Mouse (Mus musculus): ENCODE results near the gene Tmem216. TPM values are rescaled to one million over a fixed set of nuclear protein-coding genes. Genes with fewer than 3 reads are reported as not detected.
A peak's percentile ranks its signal among the peaks of the same experiment; 100 is the strongest.

Gene Tmem216
- total RNA-seq (2021) = 1 to 10 TPM; 5.8 to 6.2 TPM

DNA sequence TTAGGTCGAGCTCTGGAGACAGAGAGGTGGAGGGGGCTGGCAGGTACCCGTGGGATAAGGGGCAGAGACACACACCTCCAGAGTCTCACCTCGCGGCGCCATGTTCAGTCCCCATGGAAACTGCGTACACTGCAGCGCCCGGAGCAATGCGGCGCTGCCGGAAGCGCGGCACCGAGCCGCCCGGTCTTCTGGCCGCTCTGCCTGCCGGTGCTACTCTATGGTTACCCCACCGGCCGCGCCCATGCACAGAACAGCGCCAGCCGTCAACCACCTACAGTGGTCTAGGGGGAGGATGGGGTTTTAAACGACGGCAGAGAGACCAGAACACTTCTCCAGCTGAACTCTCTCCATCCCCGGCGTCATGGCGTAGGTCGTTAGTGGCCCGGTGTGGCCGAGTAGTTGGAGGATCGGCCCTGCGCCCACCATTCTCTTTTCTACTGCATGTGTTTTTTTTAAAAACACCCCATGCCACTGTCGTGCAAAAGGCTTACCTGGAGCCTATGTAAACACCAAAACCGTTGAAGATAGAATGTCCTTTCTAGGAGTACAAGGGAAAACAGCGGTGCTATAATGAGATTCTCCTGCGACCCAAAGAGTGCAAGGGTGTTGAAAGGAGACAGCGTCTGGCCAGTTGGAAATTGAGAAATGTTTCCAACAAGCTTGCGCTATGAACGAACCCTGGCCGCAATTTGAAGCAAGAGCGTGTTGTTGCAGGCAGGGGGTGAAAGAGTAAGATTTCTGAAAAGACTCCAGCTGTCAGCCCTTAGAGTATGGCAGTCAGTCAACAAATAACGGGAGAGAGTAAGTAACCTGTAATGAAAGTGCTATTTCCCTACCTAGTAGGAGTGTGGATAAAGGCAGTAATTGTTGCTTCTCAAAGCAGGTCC lies at the start of gene Tmem216:
Tmem216 (minus strand) TSS at position 615 of the 887 bp plus-strand sequence.
- peak; percentile 85 for DNase-seq

DNA sequence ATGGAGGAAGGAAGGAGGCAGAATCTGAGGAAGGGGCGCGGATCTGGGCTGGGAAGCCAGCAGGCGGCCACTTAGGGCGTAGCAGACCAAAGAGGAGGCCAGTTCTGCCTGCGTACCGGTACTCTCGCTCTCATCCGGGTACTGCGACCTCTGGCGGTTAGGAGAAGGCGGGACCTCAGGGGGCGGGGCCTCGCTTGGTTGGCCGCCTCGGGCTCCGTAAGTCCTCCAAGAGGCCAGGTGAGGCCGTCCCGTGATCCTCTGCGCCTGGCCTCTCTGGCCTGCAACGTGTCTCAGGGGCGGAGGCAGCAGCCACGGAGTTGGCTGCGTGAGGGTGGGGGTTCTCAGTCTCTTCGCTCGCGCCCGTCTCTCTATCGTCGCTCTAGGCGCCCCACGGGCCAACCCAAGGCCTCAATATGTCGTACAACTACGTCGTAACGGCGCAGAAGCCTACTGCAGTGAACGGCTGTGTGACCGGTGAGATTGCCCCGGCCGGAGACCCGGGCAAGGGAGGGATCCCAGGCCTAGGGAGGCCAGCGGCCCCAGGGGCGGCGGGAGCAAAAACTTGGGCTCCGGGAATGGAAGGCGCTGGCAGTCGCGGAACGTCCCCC lies 49.4 kb upstream of the Tmem216 start, which contains the start of the genes Ddb1 and Tkfc:
Ddb1 (plus strand) TSS at position 35 of the 608 bp plus-strand sequence.
Tkfc (minus strand) TSS at position 362 of the 608 bp plus-strand sequence.
- peak; percentile 99 for DNase-seq

DNA sequence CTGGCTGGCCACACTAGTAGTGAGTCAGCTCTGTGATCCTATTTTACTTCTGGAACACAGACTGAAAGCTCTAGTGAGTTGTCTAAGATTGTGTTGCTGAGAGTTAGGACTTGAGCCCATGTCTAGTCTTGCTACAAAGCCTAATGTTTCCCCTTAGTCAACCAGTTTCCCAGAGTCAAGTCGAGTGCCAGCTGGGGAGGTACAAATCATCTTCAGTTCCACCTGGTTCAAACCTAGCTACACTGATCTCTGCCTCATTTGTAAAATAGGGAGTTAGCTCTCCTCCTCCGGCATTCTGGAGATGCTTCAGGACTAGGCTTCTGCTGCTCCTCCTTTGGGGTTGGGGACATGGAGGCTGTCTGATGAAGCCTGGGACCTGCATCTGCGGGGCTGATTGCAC lies 48.5 kb upstream of the Tmem216 start:
- DNase-seq = no peak

DNA sequence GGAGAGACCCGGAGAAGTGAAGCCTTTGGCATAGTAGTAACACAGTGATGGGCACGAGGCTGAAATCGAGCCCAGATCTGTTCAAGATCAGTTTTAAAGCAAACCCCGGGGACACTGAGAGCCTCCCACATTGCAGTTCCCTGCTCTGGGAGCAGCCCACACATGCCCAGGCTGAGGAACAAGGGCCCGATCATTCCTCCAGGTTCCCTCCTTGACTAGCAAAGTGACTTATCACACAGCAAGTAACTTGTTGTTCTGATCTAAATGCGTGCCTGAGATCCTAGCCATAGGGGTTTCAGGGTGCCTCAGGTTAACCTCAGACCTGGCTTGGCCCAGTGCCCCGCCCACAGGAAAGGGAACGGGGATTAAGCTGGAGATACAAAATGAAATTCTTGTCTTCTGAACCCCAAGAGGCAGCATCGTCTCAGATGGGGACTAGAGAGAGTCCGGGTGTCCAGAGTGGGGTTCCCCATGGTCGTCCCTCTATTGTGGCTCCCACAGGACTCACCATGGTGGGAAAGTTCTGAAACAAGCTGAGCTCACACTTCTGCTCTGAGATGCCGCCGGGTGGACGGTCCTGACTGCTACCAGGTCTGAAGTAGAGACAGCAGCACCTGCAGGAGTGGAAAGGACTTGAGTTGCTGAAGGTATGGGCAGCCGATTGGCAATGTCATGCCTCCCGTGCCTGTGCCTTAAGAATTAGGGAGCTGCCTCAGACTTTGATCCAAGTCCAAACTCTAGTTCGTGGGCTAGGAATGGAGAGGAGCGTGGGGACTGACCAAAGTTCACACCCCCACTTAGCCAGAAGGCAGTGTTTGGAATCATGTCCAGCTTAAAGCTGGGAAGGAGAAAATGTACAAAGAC lies 47.9 kb upstream of the Tmem216 start:
- peak; percentile 17 for DNase-seq

DNA sequence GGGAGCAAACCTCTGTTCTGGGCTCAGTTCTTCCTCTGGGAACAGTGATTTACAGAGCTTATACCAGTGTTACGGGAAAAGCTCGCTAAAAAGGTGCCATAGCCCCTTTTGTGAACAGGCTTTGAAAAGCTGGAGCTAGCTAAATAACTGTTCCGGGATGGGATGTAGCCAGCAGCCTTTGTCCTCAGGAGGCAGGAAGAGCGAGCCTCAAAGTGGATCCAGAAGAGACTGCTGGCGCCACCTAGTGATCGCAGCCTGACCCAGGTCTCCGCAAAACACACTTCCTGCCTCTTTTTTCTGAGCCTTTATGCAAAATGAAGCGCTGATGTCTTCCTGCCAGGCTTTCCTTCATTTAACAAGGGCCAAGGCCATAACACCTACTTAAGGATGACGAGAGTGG lies 46.7 kb upstream of the Tmem216 start:
- DNase-seq = peak; percentile 93

DNA sequence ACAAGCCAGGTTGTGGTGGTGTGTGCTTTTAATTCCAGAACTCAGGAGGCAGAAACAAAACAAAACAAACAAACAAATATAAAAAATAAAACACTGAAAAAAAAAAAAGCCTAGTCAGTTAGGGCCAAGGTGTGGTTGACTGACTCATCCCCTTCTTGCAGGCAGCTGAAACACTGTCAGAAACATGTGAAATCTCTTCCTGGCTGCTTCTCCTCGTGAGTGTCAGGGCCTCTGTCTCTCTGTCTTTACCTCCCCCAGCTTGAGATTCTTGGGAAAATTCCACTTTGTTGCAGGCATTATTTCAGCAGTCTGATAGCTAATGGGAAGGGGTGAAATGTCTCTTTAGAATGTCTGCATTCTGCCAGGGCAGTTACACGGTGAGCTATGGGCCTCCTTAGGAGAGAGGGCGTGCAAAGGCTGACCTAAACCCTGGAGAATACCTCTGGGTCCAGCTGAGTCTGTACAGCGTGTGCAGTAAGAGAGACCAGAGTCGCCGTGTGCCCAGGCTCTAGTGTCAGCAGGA lies 46.3 kb upstream of the Tmem216 start:
- no peak for DNase-seq

DNA sequence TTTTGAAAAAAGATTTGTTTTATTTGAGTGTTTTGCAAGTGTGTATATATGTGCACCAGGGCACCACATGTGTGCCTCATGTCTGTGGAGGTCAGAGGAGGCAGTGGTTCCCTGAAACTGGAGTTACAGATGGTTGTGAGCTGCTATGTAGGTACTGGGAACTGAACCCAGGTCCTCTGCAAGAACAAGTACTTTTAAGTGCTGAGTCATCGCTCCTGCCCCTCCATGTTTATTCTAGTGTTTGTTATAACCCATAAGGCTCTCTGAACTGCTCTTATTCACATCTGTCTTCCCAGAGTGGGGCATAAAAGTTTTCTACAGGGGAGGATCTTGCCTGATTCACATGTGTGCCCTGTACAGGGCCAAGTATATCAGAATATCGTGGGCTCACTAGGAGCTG lies 43.6 kb upstream of the Tmem216 start:
- DNase-seq = no peak

DNA sequence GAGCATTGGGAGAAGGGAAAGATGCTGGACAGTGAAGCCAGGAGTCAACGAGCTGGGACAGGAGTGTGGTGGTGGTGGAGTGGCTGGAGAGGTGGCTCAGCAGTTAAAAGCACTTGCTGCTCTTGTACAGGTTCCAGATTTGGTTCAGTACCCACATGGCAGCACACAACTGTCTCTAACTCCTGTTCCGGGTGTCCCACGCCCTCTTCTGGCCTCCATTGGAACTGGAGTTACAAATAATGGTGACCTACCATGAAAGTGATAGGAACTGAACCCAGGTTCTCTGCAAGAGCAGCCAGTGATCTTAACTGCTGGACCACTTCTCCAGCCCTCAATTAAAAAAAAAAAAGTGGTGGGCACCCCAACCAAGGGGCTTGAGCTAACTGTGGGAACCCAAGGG lies 42.1 kb upstream of the Tmem216 start:
- DNase-seq = no peak

DNA sequence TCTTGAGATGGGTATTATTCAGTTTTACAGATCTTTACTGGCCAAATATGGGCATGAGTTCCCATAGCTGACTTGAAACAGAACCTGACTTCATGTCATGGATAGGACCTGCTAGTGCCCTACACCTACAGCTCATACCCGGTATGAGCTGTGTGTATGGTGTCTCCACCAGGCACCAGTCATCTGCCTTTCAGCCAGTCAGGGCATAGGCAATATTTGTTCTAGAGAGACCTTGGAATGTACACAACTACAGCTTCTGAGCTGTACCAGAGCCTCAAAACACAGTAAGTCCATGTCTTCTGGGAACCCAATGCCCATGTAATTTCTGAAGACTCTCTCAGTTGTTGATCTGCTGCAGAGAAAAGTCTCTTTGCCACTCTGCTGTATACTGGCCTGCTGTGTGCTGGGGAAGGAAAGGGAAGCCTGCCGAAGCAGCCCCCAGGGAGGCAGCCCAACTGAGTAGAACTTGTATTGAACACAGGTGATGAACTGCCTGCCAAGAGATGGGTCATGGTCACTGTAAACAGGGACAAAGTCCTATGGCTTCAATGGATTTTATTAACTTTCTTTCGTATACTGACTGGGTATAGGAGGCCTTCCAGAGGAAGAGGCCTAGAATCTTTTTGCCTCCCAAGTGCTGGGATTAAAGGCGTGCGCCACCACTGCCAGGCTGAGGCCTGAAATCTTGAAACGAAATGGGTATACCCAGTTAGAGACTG lies 35.8 kb upstream of the Tmem216 start:
- no peak for DNase-seq

DNA sequence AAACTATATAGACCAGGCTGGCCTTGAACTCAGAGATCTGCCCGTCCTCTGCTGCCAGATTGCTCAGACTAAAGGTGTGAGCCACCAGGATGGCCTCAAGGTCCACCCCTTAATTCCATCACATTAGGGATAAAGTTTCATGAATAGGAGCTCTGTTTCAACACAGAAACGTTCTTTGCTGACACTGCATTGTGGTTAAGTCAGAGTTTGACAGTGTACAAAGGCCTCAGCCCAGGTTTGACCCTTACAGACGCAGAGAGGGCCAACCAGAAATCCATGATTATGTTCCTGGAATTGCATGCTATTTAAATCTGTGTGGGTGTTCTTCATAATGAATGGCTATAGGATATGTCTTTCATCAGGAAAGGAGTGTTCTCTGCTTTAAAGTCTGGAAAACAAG lies 34.3 kb upstream of the Tmem216 start:
- no peak for DNase-seq

DNA sequence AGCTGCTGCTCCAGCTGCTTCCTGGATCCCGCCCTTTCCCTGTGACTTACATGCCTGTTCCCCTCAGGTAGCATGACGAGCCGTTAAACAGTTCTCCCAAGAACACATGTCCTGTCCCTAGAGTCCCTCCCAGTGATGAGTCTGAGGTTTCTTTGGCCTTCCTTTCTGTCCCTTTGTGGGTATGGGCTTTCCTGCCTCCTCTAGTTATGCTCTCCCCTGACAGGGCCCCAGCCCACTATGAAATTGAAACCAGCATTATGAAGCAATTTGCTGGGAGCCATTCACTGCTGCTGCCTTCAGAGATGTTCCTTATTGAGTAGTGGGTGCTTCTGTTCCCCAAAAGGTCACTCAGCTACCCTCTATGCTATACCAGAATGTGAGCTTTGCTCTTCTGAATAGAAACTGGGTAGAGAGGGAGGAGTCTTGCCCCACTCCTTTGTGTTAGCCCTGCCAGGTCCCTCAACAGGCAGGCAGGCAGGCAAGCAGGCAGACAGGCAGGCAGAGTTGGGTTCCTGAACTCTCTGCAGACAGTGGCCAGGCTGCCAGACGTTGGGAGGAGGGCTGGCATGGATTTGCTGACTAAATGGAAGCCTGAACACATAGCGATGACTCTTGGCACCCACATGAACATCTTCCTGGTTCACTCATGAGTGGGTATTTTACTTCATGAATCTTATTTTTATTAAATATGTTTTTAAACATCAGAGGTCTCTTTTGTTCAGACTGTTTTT lies 33.3 kb upstream of the Tmem216 start:
- DNase-seq = no peak

DNA sequence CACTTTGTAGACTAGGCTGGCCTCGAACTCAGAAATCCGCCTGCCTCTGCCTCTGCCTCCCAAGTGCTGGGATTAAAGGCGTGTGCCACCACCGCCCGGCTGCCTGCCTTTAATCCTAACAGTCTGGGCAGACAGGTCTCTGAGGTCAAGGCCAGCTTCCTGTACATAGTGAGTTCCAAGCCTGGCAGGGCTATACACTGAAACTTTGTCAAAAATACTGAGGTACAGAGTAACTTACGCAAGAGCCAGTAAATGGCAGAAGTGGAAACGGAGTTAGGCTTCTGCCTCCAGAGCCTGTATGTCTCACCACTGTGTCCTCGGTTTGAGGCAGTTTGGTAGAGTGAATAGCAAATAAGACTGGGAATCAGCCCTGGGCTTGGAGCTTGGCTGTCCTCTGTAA lies 31.2 kb upstream of the Tmem216 start:
- no peak for DNase-seq

DNA sequence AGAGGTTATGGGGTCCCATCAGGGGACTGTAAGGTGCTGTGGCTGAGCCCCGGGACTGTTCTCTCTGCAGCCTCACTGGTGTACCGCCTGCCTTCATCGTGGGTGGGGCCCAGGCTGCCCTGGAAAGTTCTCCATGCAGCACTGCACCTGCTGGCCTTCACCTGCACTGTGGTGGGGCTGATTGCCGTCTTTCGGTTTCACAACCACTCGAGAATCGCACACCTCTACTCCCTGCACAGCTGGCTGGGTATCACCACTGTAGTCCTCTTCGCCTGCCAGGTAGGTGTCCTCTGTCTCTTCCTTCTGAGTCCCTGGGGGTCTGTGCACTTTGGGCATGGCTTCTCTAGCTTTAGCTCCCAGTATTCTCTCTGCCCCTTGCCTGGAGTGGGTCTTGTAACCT lies 29.1 kb upstream of the Tmem216 start:
- DNase-seq = no peak

DNA sequence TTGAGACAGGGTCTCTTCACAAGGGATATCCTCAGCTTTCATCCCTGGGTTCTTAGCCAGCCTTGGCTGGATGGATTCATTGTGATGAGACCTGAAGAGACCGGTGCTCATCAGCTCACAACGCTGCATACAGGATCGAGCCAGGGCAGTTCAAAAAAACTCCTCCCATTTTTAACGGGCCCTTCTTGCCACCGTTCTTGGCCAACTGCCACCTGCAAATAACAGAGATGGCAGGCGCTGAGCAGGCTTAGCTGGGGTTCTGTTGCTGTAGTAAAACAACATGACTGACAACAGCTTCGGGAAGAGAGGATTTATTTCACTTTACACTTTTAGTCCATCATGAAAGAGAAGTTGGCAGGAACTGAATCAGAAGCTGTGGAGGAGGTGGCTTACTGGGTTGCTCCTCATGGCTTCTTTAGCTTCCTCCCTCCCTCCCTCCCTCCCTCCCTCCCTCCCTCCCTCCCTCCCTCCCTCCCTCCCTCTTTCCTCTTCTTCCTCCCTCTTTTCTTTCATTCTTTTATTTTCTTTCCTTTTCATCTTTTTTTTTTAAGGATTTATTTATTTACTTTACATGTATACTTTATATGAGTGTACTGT lies 27.6 kb upstream of the Tmem216 start:
- DNase-seq = peak; percentile 45

DNA sequence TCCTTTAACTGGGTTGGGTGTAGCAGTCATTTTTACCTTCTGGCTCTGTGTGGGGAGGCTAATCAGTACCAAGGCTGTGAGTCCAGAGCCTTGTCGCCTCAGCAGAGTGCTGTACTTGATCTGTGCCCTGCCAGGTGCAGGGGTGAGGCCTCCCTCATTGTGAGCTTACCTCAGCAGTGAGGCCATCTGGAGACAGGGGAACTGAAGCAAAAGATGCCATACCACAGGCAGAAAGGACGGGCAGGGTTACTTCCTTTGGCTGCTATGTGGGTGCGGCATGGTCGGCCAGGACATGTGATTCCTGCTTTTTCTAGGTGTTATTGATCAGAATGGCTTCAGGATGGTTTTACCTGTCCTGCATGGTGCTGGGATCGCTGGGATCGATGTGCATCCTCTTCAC lies 25.9 kb upstream of the Tmem216 start:
- DNase-seq = no peak

DNA sequence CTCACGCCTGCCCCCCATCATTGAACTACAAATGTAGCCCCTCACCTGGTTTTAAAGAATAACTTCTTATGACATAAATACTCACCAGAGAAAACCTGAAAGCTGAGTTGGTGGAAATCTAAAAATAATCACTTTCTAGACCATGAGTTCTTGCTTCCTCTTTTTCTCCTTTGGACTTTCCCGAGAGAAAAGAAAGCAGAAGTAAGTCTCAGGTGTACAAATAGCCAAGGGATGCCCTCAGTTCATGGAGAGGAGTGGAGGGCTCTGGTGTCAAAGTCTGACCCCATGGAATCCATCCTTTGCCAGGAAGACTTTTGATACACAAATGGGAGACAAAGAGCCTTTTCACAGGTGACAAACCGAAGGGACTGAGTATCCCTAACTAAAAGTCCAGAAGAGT lies 24.7 kb upstream of the Tmem216 start:
- DNase-seq = no peak

DNA sequence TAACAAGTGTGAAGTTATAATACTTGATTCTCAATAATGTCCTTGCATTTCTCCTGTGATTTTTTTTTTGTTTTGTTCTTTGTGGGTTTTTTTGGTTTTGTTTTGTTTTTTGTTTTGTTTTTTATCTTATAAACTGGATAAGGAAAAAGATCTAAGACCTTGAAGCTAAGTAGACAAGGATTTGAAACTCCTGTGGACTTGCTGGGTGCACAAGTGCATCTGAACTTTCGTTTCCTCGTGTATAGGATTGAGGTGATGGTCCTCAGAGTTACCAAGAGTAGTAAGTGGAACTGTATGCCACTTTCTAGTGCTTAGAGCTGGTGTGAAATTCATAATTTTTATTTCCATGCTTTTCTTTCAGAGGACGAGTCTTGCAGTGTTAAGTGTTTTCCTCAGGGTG lies 24.1 kb upstream of the Tmem216 start:
- DNase-seq = no peak

DNA sequence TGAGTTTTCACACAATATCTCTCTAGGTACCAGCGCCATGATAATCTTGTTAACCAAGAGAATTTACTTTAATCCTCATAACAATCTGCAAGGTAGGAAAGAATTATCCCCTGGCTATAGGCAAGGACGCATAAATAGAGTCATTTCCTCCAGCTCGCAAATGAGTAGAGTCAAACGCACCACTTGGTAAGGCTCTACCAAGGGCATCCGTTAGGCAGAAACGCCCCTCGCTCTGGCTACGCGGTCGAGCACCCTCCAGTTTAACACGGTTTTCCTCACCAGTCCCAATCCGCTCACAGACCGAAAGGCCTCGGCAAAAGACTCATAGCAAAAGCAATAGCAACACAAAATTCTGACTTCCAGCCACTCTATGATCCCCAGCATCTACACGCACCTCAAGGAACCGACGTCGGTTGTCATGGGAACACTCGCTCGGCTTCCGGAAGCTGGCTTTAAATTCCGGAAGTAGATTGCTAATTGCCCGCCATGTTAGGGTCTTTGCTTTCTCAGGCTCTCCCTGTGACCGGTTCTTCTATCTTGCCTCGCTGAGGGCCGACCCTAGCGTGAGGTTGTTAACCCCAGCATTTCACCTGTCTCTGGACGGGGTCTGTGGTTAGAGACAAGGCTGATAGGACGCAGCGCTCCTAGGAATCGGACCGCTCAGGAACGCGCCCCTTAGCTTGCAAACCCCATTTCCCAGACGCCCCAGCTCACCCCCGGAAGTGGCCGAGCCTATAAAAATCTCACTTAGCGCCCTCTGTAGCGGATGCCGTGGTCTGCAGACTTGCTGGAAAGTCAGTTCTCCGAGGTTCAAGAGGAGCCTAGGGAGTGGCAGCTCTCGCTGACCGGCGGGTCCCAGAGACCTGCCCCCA lies 20.9 kb upstream of the Tmem216 start, which contains the start of the genes Cyb561a3 and Tmem138:
Cyb561a3 (plus strand) TSS at position 483 of the 872 bp plus-strand sequence.
Tmem138 (minus strand) TSS at position 673 of the 872 bp plus-strand sequence.
- DNase-seq = peak; percentile 94

DNA sequence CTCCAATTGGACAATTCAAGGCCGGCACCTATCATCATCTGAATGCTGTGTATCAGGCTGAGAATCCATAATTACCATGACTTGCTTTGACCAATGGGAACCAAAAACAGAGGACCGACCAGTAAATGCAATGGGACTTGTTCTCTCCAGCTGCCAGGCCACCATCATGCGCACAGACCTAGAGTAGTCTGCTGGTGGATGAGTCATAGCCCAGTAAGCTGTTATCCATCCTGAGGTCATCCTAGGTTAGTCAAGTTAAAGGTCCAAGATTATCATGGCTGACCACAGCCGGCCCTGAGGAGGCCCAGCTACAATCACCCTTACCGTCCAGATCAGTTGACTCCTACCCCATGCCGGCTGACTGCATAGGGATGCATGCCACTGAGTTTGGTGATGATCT lies 13.6 kb upstream of the Tmem216 start:
- no peak for DNase-seq

DNA sequence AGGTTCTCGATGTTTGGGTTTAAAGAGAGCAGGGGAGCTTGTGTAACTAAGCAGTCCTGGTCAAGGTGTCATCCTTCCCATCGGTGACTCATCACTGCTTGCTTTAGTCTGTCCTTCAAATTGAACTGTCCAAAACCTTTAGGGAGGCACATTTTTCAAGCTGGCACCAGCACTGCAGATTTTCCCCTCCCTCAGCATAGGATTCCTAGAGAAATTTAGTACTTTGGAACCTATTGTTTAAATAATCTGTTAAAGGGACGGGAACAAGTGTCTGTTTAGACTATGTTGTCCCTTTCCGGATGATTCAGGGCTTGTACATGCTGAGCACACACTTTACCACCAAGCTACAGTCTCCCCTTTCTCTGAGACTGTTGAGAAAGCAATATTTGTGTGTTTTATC lies 9.2 kb upstream of the Tmem216 start:
- DNase-seq = no peak
